Mouse (Mus musculus) embryonic stem cell, embryonic (primary cell): ENCODE data around the gene Cnot1.

Experiments used
- CTCF ChIA-PET, 4 experiments: fragments of 300-600 bp in 2 of 4; fragments of 350-600 bp in 2 of 4; sonication (Branson Sonifier 250); formaldehyde crosslinking; loops; one replicate each; lab custom pipeline; 2022; ENCODE audit warnings: inconsistent platforms in 2 of 4; lab: Charles Lee
- POLR2A ChIA-PET, 4 experiments: fragments of 300-600 bp in 2 of 4; fragments of 350-600 bp in 2 of 4; sonication (Branson Sonifier 250); formaldehyde crosslinking; loops; one replicate each; lab custom pipeline; 2022; ENCODE audit warnings: antibody characterized with exemption in 4 of 4, inconsistent platforms in 1 of 4; lab: Charles Lee

Gene Cnot1

GRCm38 (mm10) chr8:95716546-95717335 is 90.5 kb downstream of the Cnot1 start:
- POLR2A ChIA-PET, result interaction anchor here (0.6 to 6.4 kb wide), 61 partner anchors 8 to 649 kb away, joined by 3 to 94 read pairs (median 4); partner anchors contain the start of genes Slc38a7 (in 2 of the 4), Cnot1 (in 1 of the 4), Ndrg4 (in 1 of the 4) and Sap18b (in 1 of the 4)
- CTCF ChIA-PET, result interaction anchor here in 3 of 4 experiments (0.6 to 1.6 kb wide), 11 partner anchors 14 to 228 kb away, joined by 3 to 9 read pairs (median 3); no protein-coding TSS in a partner anchor

DNA sequence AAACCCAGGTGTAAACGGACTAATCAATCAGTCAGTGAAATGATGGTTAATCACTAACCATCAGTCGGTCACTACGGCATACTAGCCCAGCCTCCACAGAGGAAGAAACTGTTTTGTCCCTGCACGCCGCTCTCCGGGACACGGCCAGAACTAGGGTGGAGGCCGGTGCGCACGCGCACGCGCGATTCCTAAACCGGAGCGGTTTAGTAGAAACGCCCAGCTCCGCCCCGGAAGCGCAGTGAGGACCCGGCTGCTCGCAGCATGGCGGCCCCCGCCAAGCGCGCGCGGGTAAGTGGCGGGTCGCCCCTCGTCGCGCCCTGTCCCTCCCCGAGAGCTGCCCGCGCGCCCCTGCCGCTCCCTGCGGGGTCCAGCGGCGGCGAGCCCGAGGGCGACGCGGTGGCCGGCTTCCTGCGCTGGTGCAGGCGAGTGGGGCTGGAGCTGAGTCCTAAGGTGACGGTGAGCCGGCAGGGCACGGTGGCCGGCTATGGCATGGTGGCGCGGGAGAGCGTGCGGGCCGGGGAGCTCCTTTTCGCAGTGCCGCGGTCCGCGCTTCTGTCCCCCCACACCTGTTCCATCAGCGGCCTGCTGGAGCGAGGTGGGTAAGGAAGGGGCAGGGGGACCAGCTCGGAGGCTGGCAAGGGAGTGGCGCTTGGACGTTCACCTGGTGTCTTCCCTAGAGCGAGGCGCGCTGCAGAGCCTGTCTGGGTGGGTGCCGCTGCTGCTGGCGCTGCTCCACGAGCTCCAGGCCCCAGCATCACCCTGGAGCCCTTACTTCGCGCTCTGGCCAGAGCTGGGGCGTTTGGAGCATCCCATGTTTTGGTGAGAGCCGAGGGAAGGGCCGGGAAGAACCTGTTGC is 91.4 kb downstream of the Cnot1 start, which contains the start of gene Setd6:
TSS of gene Setd6 (plus strand) at position 206 of the 856 bp plus-strand sequence.
- ChIA-PET POLR2A (interaction anchor here (0.6 to 6.4 kb wide), 54 partner anchors 9 to 649 kb away, joined by 3 to 94 read pairs (median 4); partner anchors contain the start of genes Slc38a7 (in 2 of the 4), Cnot1 (in 1 of the 4) and Ndrg4 (in 1 of the 4)), CTCF (interaction anchor here in 3 of 4 experiments (0.6 to 1.6 kb wide), 14 partner anchors 13 to 227 kb away, joined by 3 to 9 read pairs (median 3); no protein-coding TSS in a partner anchor)

DNA sequence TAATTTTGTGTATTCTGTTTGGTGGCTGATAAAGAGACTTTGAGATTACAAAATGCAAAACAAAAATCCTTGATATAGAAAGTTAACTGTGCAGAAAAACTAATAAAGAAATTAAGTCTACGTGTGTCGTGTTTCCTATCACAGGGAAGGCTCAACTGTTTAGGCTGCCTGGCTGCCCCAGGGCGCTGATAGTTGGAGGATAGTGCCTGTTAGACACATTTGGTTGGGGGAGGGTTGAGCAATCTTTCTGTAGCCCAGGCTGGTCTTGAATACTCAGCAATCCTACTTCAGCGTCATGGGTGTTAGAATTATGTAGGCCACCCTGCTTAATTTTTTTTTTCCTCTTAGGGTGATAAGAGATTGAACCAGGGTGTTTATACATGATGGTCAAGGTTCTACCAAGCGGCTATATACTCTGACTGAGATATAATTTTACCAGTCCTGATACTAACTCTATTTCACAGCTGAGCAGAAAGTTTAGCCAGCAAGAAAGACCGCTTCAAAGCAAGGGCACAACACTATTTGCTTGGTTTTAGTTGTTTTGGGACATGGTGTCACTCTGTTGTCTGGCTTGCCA is 92.3 kb downstream of the Cnot1 start:
- POLR2A ChIA-PET, result interaction anchor here in 3 of 4 experiments (1.0 to 6.4 kb wide), 28 partner anchors 10 to 187 kb away, joined by 3 to 94 read pairs (median 4); partner anchors contain the start of gene Slc38a7 (in 2 of the 3)
- CTCF ChIA-PET, result interaction anchor here in 3 of 4 experiments (0.6 to 1.5 kb wide), 6 partner anchors 12 to 648 kb away, joined by 3 to 11 read pairs (median 3); no protein-coding TSS in a partner anchor

DNA sequence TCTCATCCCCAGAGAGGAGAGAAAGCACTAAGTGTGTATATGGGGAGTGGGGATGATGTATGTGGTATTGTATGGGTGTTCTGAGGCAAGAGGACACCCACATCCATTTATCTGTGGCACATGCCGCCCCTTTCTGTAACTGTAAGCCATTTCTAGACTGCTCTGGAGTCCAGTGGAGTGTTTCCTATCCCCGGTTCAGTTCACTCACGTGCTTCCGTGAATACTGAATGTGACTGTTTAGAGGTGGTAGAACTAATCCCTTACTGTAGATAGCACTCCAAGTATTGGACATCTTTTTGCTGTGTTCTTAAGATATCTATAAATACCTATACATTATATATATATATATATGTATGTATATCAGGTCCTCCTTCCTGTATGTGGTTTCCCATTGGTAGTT is 92.9 kb downstream of the Cnot1 start:
- ChIA-PET CTCF (interaction anchor here in 2 of 4 experiments (0.5 to 1.8 kb wide), 7 partner anchors 12 to 269 kb away, joined by 3 to 11 read pairs (median 5); partner anchors contain the start of gene Sap18b (in 1 of the 2)), POLR2A (interaction anchor here in 2 of 4 experiments (1.1 to 1.7 kb wide), 4 partner anchors 10 to 115 kb away, joined by 3 to 11 read pairs (median 5); no protein-coding TSS in a partner anchor)

DNA sequence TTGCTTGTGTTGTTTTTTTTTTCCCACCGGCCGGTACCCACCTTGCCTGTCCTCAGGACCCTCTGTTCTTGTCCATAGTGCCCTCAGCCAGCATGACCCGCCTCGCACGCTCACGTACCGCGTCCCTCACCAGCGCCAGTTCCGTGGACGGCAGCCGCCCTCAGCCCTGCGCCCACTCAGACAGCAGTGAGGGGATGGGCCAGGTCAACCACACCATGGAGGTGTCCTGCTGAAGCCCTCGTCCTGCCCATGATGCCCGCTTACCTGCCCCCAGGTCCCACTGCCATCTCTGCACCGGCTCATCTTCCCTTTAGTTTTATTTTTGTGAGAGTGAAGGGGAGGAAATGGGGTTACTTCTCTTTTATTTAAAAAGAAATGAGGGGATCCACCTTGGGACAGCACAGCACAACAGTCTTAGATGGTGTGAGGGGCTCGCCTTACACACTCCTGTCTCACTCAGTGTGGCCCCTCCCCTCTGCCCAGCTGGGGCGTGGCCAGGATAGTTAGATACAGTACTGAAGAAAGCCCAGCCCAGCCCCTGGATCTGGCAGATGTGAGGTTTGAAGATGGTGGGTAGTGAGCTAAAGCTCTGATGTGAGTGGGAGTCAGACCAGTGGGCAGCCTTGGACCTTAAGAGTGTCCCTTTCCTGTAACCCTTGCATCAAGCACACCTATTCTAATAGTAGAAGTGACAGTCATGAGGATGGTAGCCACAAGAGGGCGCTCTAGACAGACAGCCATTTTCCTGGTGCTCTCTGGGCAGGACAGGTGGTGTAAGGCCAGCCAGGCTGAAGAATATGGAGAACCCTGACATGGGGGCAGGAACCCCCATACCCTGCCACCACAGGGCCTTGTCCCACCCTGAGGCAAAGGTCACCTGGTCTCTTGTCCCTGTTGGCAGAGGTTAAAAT is 93.9 kb downstream of the Cnot1 start:
- CTCF ChIA-PET, result interaction anchor here in 3 of 4 experiments (0.6 to 2.0 kb wide), 17 partner anchors 9 to 1425 kb away, joined by 3 to 11 read pairs (median 5); partner anchors contain the start of genes Got2 (in 1 of the 3) and Sap18b (in 1 of the 3)
- POLR2A ChIA-PET, result interaction anchor here in 3 of 4 experiments (0.6 to 3.0 kb wide), 11 partner anchors 10 to 191 kb away, joined by 3 to 15 read pairs (median 3); no protein-coding TSS in a partner anchor

DNA sequence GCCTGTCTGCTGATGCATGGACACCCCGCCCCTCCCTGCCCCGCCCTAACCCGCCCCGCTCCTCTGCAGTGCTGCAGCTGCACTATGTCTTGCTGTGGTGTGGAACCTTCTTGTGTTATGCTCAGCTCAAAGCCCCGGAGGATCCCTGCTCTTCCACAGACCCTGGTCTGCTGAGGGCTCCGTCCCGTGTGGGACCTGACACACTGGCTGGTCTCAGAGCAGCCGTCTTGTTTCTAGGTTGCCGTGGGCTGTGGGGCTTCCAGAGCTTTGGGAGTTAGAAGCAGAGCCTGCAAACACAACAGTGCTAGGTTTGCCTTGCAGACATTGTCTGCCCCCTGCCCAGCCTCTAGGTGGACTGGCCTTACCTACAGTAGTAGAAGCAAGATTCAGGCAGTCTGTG is 94.9 kb downstream of the Cnot1 start:
- ChIA-PET CTCF (interaction anchor here in 3 of 4 experiments (1.0 to 2.0 kb wide), 7 partner anchors 10 to 111 kb away, joined by 3 to 8 read pairs (median 5); no protein-coding TSS in a partner anchor), POLR2A (interaction anchor here in 2 of 4 experiments (0.8 to 3.0 kb wide), 6 partner anchors 10 to 123 kb away, joined by 3 to 15 read pairs (median 4); no protein-coding TSS in a partner anchor)

DNA sequence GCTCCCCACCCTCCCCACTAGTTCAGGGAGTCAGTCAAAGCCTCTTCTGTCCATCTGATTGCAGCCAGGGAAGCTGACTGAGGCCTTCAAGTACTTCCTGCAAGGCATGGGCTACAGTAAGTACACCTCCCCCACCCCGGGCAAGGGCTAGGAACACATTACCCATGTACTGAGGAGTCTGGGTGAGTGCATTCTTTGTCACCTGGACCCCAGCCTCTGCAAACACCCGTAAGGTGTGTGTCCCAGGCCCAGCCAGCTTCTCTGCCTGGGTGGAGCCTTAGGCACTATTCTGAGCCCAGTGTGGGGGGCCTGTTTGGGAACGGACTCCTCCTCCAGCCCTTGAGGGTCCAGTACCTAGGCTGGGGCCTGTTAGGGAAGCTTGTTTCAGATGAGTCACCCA is 96.2 kb downstream of the Cnot1 start:
- POLR2A ChIA-PET, result interaction anchor here in 3 of 4 experiments (0.5 to 3.0 kb wide), 6 partner anchors 9 to 176 kb away, joined by 3 to 17 read pairs (median 6); no protein-coding TSS in a partner anchor

GRCm38 (mm10) chr8:95709579-95709978 is 97.7 kb downstream of the Cnot1 start:
- CTCF ChIA-PET, result interaction anchor here in 3 of 4 experiments (1.5 to 4.8 kb wide), 4 partner anchors 12 to 206 kb away, joined by 8 to 22 read pairs (median 14); no protein-coding TSS in a partner anchor
- POLR2A ChIA-PET, result interaction anchor here in 2 of 4 experiments (0.6 to 2.6 kb wide), 10 partner anchors 8 to 880 kb away, joined by 3 to 15 read pairs (median 4); no protein-coding TSS in a partner anchor

More for the DNA sequence above, 96.2 kb downstream of the Cnot1 start:
- CTCF ChIA-PET, result interaction anchor here in 2 of 4 experiments (0.7 to 4.8 kb wide), 4 partner anchors 13 to 112 kb away, joined by 3 to 22 read pairs (median 9); no protein-coding TSS in a partner anchor

GRCm38 (mm10) chr8:95704538-95704937 is 102.7 kb downstream of the Cnot1 start:
- POLR2A ChIA-PET, result interaction anchor here in 2 of 4 experiments (0.8 to 4.6 kb wide), 3 partner anchors 9 to 13 kb away, joined by 3 to 31 read pairs (median 7); partner anchors contain the start of gene Setd6 (in 2 of the 2)
- CTCF ChIA-PET, result interaction anchor here in 1 of 4 experiments (0.6 kb wide), 1 partner anchor 126 kb away, joined by 3 read pairs; no protein-coding TSS in a partner anchor

DNA sequence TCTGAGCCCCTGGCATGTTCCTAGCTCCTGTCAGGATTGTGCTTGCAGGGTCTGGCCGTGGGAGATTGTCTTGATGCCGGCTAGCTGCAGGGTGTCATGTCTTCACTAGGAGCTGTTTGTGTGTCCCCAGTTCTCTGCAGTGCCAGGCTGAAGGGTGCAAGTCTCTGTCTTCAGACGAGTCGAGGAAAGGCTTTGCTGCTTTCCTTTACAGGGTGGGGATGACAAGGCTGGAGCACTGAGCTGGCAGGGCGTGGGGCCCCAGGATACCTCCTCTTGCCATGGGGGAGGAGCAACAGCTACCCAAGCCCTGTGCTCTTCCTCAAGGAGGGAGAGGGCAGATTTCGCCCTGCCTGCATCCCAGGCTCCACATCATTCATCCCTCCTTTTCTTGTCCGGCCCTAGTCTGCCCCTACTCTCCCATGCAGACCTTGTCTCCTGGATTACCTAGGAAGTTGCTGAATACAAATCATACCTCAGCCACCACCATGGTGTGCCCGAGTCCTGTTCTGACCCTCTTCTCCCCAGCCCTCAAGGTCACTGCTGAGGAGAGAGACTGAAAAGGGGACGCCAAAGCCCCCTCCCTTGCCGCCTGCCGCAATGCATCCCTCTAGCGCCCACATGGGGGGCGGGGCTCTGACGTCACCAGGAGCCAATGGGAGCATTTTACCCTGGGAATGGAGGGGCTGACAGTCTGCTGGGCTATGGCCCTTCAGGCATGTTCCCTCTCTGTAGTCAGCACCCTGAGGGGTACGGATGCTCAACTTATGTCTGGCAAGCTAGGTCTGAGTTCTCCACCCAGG is 103.6 kb downstream of the Cnot1 start:
- CTCF ChIA-PET, result interaction anchor here (0.6 to 2.8 kb wide), 13 partner anchors 8 to 449 kb away, joined by 3 to 11 read pairs (median 4); partner anchors contain the start of genes Setd6 (in 1 of the 4), Usb1 (in 1 of the 4) and Zfp319 (in 1 of the 4)
- POLR2A ChIA-PET, result interaction anchor here (0.5 to 5.3 kb wide), 26 partner anchors 8 to 780 kb away, joined by 3 to 31 read pairs (median 4); partner anchors contain the start of genes Setd6 (in 3 of the 4), Slc38a7 (in 2 of the 4), Cnot1 (in 1 of the 4) and Usb1 (in 1 of the 4)

- CTCF ChIA-PET, result interaction anchor here (0.7 to 2.8 kb wide), 22 partner anchors 8 to 450 kb away, joined by 3 to 11 read pairs (median 3); partner anchors contain the start of genes Setd6 (in 1 of the 4), Usb1 (in 1 of the 4) and Zfp319 (in 1 of the 4)
- POLR2A ChIA-PET, result interaction anchor here (0.5 to 5.3 kb wide), 38 partner anchors 8 to 779 kb away, joined by 3 to 31 read pairs (median 4); partner anchors contain the start of genes Setd6 (in 3 of the 4), Cnot1 (in 2 of the 4), Sap18b (in 2 of the 4) and Slc38a7 (in 2 of the 4)
Observed at GRCm38 (mm10) chr8:95702480-95703446, 104.5 kb downstream of the Cnot1 start.

GRCm38 (mm10) chr8:95701809-95702208 is 105.5 kb downstream of the Cnot1 start:
- CTCF ChIA-PET, result interaction anchor here (0.6 to 2.8 kb wide), 18 partner anchors 11 to 854 kb away, joined by 3 to 11 read pairs (median 4); partner anchors contain the start of genes Setd6 (in 1 of the 4), Usb1 (in 1 of the 4) and Zfp319 (in 1 of the 4)
- POLR2A ChIA-PET, result interaction anchor here (0.5 to 5.3 kb wide), 25 partner anchors 10 to 370 kb away, joined by 3 to 31 read pairs (median 4); partner anchors contain the start of genes Setd6 (in 3 of the 4), Cnot1 (in 2 of the 4), Sap18b (in 2 of the 4) and Gins3 (in 1 of the 4)

DNA sequence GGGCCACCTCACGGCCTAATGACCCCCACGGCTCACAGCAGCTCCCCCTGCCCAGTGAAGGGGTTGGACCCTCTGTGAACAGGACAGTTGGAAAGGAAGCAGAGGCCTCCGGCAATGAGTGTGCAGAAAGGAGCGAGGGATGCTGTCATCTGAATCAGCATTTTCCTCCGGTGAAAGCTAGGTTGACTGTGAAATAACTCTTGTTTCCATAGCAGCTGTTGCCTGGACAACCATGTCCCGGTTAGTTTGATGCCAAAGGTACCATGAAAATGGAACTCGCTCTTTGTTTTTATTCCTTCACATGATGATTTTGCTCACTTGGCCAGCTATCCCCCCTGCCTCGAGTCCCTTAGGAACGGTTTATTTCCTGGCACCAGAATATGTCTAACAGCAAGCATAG is 107.0 kb downstream of the Cnot1 start:
- ChIA-PET CTCF (interaction anchor here in 2 of 4 experiments (1.1 to 1.7 kb wide), 2 partner anchors 100 to 129 kb away, joined by 3 to 4 read pairs; no protein-coding TSS in a partner anchor), POLR2A (interaction anchor here in 1 of 4 experiments (1.4 to 5.3 kb wide), 4 partner anchors 8 to 137 kb away, joined by 3 to 15 read pairs (median 6); no protein-coding TSS in a partner anchor)
